Comparison of ENCODE assay signal across 1 mouse cellular context in the genomic region with DNA sequence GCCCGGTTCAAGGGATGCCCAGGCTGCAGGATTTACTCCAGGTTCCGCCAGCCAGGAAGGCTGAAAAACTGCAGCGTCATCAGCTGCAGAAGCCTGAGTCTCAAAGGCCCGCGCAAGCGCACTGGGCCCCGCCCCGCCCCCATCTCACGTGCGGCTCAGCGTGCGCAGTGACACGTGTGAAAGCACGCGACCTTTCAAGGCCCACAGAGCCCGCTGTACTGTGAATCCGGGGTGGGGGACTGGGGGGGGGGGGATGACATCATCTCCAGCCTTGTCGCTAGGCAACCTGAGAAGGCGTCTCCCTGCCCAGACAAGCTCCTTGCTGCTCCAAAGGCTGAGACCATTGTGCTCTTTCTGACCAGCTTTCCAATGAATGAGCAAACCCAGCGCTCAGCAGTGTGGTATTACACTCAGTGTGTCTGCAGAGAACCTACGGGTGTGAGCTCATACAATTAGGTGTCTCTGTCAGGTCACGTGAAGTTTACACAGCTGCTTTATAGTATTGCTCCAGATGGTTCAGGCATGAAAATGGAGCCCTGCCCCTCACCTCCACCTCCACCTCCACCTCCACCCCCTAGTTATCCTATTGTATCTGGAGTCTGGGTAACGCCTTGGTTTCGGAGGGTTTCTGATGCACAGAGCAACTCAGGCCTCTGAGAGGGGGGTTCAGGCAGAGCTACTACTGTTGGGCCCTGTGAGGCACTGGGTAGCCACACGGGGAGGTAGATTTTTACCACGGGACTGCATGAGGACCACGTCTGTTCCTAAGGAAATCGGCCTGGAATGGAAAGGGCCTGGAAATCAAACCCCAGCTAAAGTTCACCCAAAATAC.
TF ChIP-seq lines count a peak whose summit lies in the region.

No protein-coding gene starts in this region.

TF ChIP-seq in CH12.LX, 34 proteins besides CTCF, POLR2A, EP300 and RAD21 (continued from another document):
- TF ChIP-seq ELF1 (IDR thresholded peaks at IDR 0.05; ENCODE audit: low read depth, low read length) (no peak), USF2 (conservative IDR thresholded peaks at IDR 0.05; ENCODE audit: low read depth, low read length) (no peak; the same call in 1 of the 2 replicates), ZKSCAN1 (IDR thresholded peaks at IDR 0.05; ENCODE audit: borderline replicate concordance, low read depth, low read length) (no peak), NELFE (IDR thresholded peaks at IDR 0.05; ENCODE audit: low read depth, low read length) (no peak), MYC (IDR thresholded peaks at IDR 0.05; ENCODE audit: low read depth, low read length) (peak; percentile 26; the same call in 1 of the 2 replicates), IRF4 (IDR thresholded peaks at IDR 0.05; ENCODE audit: low read depth, low read length) (peak; percentile 53; the same call in 1 of the 2 replicates), ZC3H11A (IDR thresholded peaks at IDR 0.05; ENCODE audit: low read depth, low read length) (no peak), POLR2AphosphoS2 (IDR thresholded peaks at IDR 0.05; ENCODE audit: low read depth, low read length) (0 out of 2 replicates have a peak, but pooled peaks have one; percentile 19), SIN3A (IDR thresholded peaks at IDR 0.05; ENCODE audit: low read length) (no peak), TBP (conservative IDR thresholded peaks at IDR 0.05; ENCODE audit: low read depth, low read length) (no peak), MXI1 (IDR thresholded peaks at IDR 0.05; ENCODE audit: low read depth, low read length) (0 out of 2 replicates have a peak, but pooled peaks have one; percentile 39), ZMIZ1 (IDR thresholded peaks at IDR 0.05; ENCODE audit: low read depth, low read length) (0 out of 2 replicates have a peak, but pooled peaks have one; percentile 53), GABPA (IDR thresholded peaks at IDR 0.05; ENCODE audit: insufficient replicate concordance, low read depth, low read length) (no peak), ZNF384 (IDR thresholded peaks at IDR 0.05; ENCODE audit: low read depth, low read length) (no peak), JUND (conservative IDR thresholded peaks at IDR 0.05; ENCODE audit: low read depth, low read length) (no peak; the same call in 1 of the 2 replicates), MEF2A (IDR thresholded peaks at IDR 0.05; ENCODE audit: borderline replicate concordance, low read depth, low read length) (peak; percentile 22; the same call in 1 of the 2 replicates), CHD2 (IDR thresholded peaks at IDR 0.05; ENCODE audit: low read length) (no peak)
